Mouse (Mus musculus) CH12.LX (cell line): ENCODE data around the gene Myo1d.

Experiments
- CTCF ChIP-seq, 2 experiments: IDR thresholded peaks in 1 of 2; conservative IDR thresholded peaks in 1 of 2; 2 replicates each; pipeline ENCODE4 v1.5.1; 2011 to 2012; ENCODE audit warnings: low read depth in 2 of 2, low read length in 2 of 2, improper control_type of control experiment in 1 of 2, inconsistent platforms in 1 of 2, mild to moderate bottlenecking in 1 of 2, moderate library complexity in 1 of 2
- JUN ChIP-seq: IDR thresholded peaks from 2 replicates; pipeline ENCODE4 v1.6.1; 2011; ENCODE audit warnings: low read depth, mild to moderate bottlenecking, low read length, improper control_type of control experiment, moderate library complexity; ENCODE audit not compliant: insufficient read depth
- NRF1 ChIP-seq: IDR thresholded peaks from 2 replicates; pipeline ENCODE4 v1.6.1; 2014; ENCODE audit warnings: low read depth, mild to moderate bottlenecking, inconsistent platforms, low read length, improper control_type of control experiment, moderate library complexity
- POLR2A ChIP-seq: IDR thresholded peaks from 2 replicates; pipeline ENCODE4 v1.6.1; 2011; ENCODE audit warnings: low read depth, mild to moderate bottlenecking, improper control_type of control experiment, low read length
- ZKSCAN1 ChIP-seq: IDR thresholded peaks from 2 replicates; pipeline ENCODE4 v1.6.1; 2012; ENCODE audit warnings: low read depth, inconsistent platforms, low read length, improper control_type of control experiment, borderline replicate concordance

DNA sequence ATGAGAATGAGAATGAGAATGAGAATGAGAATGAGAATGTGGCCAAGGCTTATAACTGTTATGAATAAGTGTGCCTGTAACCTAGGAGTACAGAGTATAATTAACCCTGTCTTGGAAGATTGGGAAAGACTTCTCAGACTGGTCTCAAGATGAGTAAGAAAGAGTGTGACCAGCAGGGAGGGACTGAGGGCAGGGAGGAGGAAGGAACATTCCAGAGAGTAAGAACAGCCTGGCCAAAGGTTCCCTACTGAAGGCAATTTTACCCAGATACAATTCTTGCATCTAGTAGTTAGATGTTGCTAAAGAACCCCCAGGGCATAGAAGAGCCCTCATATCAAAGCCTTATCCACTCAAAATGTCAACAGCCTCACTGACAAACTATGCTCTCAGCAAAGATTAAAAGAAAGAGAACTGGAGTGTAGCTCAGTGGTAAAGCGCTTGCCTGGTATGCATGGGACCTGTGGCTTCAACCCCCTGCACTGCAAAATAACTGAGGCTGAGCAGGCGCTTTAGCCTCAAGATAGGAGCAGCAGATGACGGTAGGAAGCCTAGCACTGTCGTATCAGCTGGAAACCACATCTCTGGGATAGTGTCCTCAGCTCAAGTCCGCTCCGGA, 7.1 kb downstream of the Myo1d start:
- TF ChIP-seq NRF1 (no peak), ZKSCAN1 (no peak), JUN (no peak), CTCF (conservative IDR thresholded peaks at IDR 0.05 in 1 of 2, IDR thresholded peaks at IDR 0.05 in 1 of 2; ENCODE audit: low read depth in 2 of 2, low read length in 2 of 2) (no peak), POLR2A (no peak)
